Mouse (Mus musculus) large intestine, adult 2 months (tissue): Measurements from ENCODE around the gene Tmem176b. TPM values are rescaled to one million over a fixed set of nuclear protein-coding genes. Genes with fewer than 3 reads are reported as not detected.

Source experiments
- DNase-seq: peaks from one replicate; pipeline ENCODE4 v3.0.0-alpha.2; 2012; ENCODE audit warnings: low read depth, low spot score
- WGBS: fragments of 180-500 bp; shearing (Covaris S2); methylation state at CpG from one replicate; pipeline ENCODE4 v1.1.7; 2018; 5-methylcytosine and 5-hydroxymethylcytosine counted together
- polyA plus RNA-seq: library from polyadenylated mRNA; depleted of rRNA; stranded (reverse); fragments of >200 nt; gene quantifications from 2 replicates; pipeline ENCODE4 v1.2.3, GENCODE M21; 2012; rRNA removed

Tmem176b gene
- polyA plus RNA-seq, 1 experiment = 338 TPM

DNA sequence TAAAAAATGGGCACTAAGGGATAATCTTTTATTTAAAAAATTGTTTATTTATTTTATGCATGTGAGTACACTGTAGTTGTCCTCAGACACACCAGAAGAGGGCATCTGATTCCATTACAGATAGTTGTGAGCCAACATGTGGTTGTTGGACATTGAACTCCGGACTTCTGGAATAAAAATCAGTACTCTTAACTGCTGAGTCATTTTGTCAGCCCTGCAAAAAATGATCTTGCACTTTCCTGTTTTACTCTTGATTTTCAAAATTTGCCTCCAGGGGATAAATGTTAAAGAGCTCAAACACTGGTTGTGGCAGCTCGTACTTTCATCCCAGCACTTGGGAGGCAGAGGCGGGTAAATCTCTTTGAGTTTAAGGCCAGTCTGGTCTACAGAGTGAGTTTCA, 34.5 kb downstream of the Tmem176b start:
- no peak for DNase-seq
- WGBS = 84% methylated on average over 3 of the region's 3 CpGs

DNA sequence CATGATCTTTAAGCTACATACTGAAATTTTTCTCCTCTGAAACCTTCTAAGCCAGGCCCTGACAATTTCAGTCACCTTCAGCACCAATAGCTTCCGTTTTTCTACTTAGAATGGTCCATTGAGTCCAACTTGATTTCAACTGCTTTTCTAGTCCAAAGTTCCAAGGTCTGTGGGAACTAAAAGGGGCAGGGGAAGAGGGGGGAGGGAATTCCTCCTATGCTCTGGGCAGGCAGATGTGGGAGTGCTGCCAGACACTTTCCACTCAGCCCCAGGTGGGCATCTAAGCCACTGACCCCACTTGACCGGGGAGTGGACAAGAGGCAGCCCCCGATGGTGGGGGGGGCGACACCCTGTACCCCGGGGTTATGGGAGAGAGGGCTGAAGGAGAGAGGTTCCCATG, 37.0 kb downstream of the Tmem176b start:
- no peak for DNase-seq
- WGBS = 84% methylated on average over 5 of the region's 5 CpGs

DNA sequence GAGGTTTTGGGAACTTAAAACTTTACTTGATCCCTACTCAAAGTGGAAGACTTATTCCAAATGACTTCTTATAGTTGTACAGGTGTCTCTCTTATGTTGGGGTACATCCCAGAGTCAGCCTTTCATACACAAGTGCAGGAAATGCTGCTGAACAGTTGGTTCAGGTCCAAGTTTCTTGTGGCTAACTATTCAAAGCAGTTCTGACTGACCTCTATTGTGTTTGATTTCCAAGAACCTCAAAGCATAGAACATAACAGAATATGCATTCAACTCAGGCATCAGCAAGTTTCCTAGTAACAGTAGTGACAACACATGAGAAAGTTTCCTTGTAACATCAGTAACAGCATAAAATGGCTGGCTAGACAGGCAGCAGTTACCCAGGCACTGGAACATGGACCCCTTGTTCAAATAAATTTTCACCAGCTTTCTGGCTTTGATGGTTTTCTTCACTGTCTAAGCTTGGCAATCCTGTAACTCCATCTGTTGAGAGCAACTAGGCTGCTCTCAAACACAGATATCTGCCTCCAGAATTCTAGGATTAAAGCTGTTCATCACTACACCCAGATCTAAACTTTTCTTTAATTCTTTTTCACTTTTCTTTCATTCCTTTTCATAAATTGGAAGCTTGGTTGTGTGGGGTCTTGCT, 37.8 kb downstream of the Tmem176b start:
- no peak for DNase-seq

DNA sequence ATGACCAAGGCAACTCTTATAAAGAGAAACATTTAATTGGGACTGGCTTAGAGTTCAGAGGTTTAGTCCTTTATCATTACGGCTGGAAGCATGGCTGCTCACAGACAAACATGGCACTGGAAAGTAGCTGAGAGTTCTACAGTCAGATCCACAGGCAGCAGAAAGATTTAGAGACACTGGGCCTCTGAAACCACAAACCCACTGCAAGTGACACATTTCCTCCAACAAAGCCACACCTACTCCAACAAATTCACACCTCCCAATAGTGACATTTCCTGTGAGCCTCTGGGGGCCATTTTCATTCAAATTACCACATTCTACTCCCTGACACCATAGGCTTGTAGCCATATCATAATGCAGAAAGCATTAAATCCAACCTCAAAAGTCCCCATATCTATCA, 39.4 kb downstream of the Tmem176b start:
- WGBS = 95% methylated on average over 1 of the region's 1 CpGs

DNA sequence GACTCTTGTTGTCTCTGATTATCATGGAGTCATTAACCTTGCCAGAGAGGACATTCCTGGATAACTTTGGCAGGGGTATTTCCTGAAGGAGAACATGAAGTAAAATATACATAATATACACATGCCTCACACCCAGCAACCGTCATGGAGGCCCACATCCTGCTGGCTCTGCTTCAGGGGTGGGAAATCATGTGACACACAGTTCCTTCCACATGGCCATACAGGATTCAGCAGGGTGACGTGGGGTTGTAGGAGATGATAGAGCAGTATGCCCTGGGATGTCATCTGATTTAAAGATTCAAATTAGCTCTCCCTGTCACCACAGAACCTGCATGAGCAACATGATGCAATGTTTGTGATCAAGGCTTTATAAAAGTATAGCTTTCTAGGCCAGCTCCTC, 53.4 kb downstream of the Tmem176b start:
- DNase-seq = no peak
- 82% methylated on average over 2 of the region's 2 CpGs for WGBS

More for the DNA sequence above, 39.4 kb downstream of the Tmem176b start:
- no peak for DNase-seq

DNA sequence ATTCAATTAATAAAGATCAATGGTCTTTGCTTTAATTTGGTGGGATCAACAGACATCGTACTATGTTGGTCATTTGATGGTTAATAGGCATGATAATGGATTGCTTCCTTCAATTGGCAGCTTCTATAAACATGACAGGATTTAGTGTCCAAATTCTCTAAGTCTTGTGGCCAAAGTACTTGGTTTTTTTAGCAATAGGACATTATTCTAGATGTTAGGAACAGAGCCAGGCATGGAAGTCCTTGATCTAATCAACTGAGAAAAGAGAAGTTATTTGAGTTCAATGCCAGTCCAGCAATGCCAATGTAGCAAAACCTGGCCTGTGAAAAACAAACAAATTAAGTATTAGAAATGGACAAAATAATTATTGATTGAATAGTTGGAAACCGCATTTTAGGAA, 55.7 kb downstream of the Tmem176b start:
- 71% methylated on average over 2 of the region's 2 CpGs for WGBS
- no peak for DNase-seq

DNA sequence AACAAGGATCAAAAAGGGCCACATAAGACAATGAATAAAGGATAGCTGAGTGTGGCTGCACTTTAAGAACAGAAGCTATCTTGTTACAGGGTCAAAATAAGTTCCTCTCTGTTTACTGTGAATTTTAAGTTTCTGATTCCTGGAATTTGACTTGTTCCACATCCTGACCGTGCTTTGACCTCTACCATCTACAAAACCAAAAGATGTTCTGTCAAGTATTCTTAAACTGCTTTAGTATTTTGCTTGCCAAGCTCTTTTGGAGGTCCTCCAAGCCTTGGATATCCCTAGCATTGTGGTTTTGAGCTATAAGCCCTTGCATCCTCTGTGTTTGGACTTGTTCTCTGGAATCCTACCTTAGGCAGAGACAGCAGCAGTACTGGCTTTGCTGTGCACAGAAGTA, 56.1 kb downstream of the Tmem176b start:
- WGBS = 60% methylated on average over 1 of the region's 1 CpGs
- no peak for DNase-seq

DNA sequence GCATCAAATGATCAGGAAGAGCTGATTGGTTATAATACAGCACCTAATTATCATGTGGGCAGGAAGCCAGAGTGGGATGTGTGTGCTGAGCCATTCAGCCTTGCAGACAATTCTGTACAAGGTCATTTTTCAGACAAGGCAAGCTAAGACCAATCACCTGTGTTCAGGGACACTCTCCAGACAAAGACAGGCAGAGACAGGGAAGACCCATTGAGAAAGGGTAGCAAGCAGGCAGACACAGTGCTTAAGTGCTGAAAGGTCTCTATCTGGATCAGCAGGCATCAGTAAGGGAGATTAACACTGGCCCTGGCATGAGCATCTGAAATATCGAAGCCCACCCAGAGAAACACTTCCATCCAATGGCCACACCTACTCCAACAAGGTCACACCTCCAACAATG, 56.9 kb downstream of the Tmem176b start:
- DNase-seq = no peak
- WGBS = 86% methylated on average over 1 of the region's 1 CpGs

Other genes starting within 250 kb of the Tmem176b start
- gene Repin1, start 247.6 kb downstream of the Tmem176b start, polyA plus RNA-seq = 8.5 and 9.5 TPM in 2 replicates
- not detected in 2 replicates for gene Gm44965, start 247.6 kb downstream of the Tmem176b start, polyA plus RNA-seq
- gene Zfp775, start 239.4 kb downstream of the Tmem176b start, polyA plus RNA-seq = 1.6 and 1.9 TPM in 2 replicates
- gene AI854703, start 214.7 kb downstream of the Tmem176b start, polyA plus RNA-seq = 0.52 and 0.63 TPM in 2 replicates
- gene Gimap8, start 194.3 kb downstream of the Tmem176b start, polyA plus RNA-seq = 2.6 and 4.5 TPM in 2 replicates
- gene Gimap9, start 165.4 kb downstream of the Tmem176b start, polyA plus RNA-seq = 5.6 and 8.2 TPM in 2 replicates
- gene Gimap4, start 156.9 kb downstream of the Tmem176b start, polyA plus RNA-seq = 20.7 and 24.6 TPM in 2 replicates
- 11.9 and 12.3 TPM in 2 replicates for gene Gimap6, start 133.3 kb downstream of the Tmem176b start, polyA plus RNA-seq
- gene Gm28053, start 122.9 kb downstream of the Tmem176b start, polyA plus RNA-seq = 0.17 TPM in 1 of 2 replicates, not detected in the other
- gene Gimap7, start 122.9 kb downstream of the Tmem176b start, polyA plus RNA-seq = 4.7 and 5.0 TPM in 2 replicates
- 12.2 and 13.9 TPM in 2 replicates for gene Gimap1, start 102.4 kb downstream of the Tmem176b start, polyA plus RNA-seq
- gene Gimap5, start 95.3 kb downstream of the Tmem176b start, polyA plus RNA-seq = 13.0 and 15.0 TPM in 2 replicates
- gene Gimap3, start 70.6 kb downstream of the Tmem176b start, polyA plus RNA-seq = 22.1 and 22.2 TPM in 2 replicates
- 121 and 133 TPM in 2 replicates for gene Tmem176a, start 577 bp downstream of the Tmem176b start, polyA plus RNA-seq
- 312 and 658 TPM in 2 replicates for gene Aoc1, start 31.4 kb upstream of the Tmem176b start, polyA plus RNA-seq
- gene 1600015I10Rik, start 88.4 kb upstream of the Tmem176b start, polyA plus RNA-seq = 0.06 TPM in 1 of 2 replicates, not detected in the other
- gene Doxl2, start 133.5 kb upstream of the Tmem176b start, polyA plus RNA-seq = not detected in 2 replicates
- gene Svs1, start 145.4 kb upstream of the Tmem176b start, polyA plus RNA-seq = not detected in 2 replicates
- gene Gpnmb, start 195.1 kb upstream of the Tmem176b start, polyA plus RNA-seq = 1.4 and 2.4 TPM in 2 replicates
- gene Malsu1, start 232.3 kb upstream of the Tmem176b start, polyA plus RNA-seq = 13.7 and 14.4 TPM in 2 replicates